Mouse (Mus musculus): ENCODE measurements around the gene Klf2.
A peak's percentile ranks its signal among the peaks of the same experiment; 100 is the strongest.

Gene Klf2

GRCm38 (mm10) chr8:72306913-72307312, 11.9 kb upstream of the Klf2 start:
- DNase-seq, result no peak

GRCm38 (mm10) chr8:72308276-72308675, 10.6 kb upstream of the Klf2 start:
- DNase-seq, result peak in 1 of 2 experiments; percentile 44

GRCm38 (mm10) chr8:72310849-72311506, 7.9 kb upstream of the Klf2 start:
- peak; percentile 79 to 81 for DNase-seq

- DNase-seq, result no peak
These were observed 5.8 kb upstream of the Klf2 start for GRCm38 (mm10) chr8:72312926-72313518.

- no peak for DNase-seq
These were observed 2.7 kb upstream of the Klf2 start for GRCm38 (mm10) chr8:72316053-72316695.

- no peak for DNase-seq
These were observed 1.0 kb upstream of the Klf2 start for GRCm38 (mm10) chr8:72317741-72318301.

- no peak for DNase-seq
These were observed 564 bp downstream of the Klf2 start for GRCm38 (mm10) chr8:72319397-72319796.

GRCm38 (mm10) chr8:72319921-72320802, 1.3 kb downstream of the Klf2 start:
- DNase-seq, result no peak

GRCm38 (mm10) chr8:72320803-72321583, 2.2 kb downstream of the Klf2 start:
- no peak for DNase-seq

- no peak for DNase-seq
These were observed 3.0 kb downstream of the Klf2 start for GRCm38 (mm10) chr8:72321635-72322441.

GRCm38 (mm10) chr8:72322471-72322889, 3.6 kb downstream of the Klf2 start:
- no peak for DNase-seq

GRCm38 (mm10) chr8:72323131-72323725, 4.4 kb downstream of the Klf2 start:
- DNase-seq, result no peak

GRCm38 (mm10) chr8:72324036-72324706, 5.3 kb downstream of the Klf2 start:
- no peak for DNase-seq

GRCm38 (mm10) chr8:72324708-72325107, 5.9 kb downstream of the Klf2 start:
- no peak for DNase-seq

GRCm38 (mm10) chr8:72329116-72329515, 10.3 kb downstream of the Klf2 start:
- DNase-seq, result no peak

GRCm38 (mm10) chr8:72330806-72331516, 12.1 kb downstream of the Klf2 start:
- no peak for DNase-seq

GRCm38 (mm10) chr8:72331631-72332030, 12.8 kb downstream of the Klf2 start:
- no peak for DNase-seq

- DNase-seq, result no peak
These were observed 14.8 kb downstream of the Klf2 start for GRCm38 (mm10) chr8:72333429-72334143.

GRCm38 (mm10) chr8:72334144-72334641, 15.4 kb downstream of the Klf2 start:
- DNase-seq, result no peak

Measured in kidney, adult 8-10 months (tissue).